Mouse (Mus musculus): ENCODE measurements around the gene Olfr922.

The Olfr922 gene

DNA sequence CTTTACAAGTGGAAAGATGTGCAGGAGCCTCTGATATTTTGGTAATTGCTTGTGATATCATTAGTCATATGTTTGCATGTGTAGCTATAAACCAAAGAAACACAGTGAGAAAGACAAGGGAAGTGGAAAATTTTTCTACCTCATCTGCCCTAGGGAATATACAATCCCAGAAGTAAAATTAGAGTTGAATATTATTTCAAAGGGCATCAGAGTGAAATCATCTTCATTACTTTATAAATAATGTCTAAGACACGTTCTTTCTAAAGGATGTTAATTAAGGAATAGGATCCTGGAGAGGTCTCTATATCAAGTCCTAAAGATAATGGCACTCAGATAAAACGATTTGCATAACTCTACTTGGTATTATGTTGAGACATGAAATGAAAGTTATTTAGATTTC is at the start of gene Olfr922:
Olfr922 (plus strand) TSS at position 301 of the 400 bp plus-strand sequence.
- DNase-seq, result no peak

DNA sequence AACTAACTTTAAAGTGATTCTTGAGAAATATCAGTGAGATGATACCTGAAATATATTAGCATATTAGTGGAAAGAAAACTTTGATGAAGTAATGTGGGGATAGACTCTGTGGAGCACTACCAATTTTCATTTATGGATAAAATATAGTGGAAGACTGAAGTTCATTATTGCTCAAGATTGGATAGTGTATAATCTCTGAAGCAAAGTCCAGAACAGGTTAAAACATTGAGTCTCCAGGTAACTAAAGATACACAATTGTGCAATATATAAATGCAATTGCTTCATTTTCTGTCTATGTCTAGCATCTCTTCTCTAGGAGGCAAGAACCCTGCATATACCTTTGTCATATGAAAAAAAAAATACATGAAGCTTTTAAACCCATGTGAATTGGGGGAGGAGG is 41.6 kb upstream of the Olfr922 start, which contains the start of gene Olfr921:
Olfr921 (plus strand) TSS at position 301 of the 400 bp plus-strand sequence.
- DNase-seq, result no peak

DNA sequence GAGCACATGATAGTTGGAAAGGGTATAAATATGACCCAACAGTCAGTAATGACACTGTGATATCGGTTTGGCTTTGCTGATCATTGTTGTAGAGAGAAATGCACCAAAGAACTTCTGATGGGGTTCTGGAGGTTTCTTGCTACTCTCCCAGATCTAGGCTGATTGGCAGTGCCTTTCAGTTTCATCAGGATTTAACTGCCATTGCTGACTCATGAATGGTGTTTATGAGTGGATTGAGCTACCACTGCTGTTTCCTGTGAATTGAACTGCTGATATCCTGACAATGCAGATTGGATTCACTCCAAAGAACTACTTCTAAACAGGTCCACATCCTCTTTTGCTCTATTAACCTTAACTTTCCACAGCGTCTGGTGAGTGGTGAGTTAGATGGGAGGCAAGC is 21.7 kb upstream of the Olfr922 start:
- no peak for DNase-seq

- peak; percentile 9 for DNase-seq
Measured at GRCm38 (mm10) chr9:38805696-38806095, 8.7 kb upstream of the Olfr922 start.

- no peak for DNase-seq
Measured at GRCm38 (mm10) chr9:38815458-38815986, 1.1 kb downstream of the Olfr922 start.

DNA sequence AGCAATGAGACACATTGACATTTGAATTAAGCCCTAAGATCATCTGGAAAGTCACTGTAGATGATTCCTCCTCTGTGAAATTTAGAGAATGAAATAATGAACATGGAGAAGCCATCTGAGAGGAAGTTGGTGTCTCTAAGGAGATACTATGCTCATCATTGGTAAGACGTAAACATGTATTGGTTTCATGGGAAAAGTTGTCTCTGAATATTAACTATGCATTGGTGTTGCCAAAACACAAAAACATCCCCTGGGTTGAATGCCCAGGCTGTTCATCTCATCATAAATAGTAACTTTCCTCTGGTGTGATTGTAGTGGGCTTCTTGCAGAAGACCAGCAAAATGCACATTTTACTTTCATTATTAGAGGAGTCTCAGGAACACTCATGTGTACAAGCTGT is 11.8 kb downstream of the Olfr922 start, which contains the start of gene Olfr923:
Olfr923 (plus strand) TSS at position 301 of the 400 bp plus-strand sequence.
- no peak for DNase-seq

GRCm38 (mm10) chr9:38833027-38833426 is 18.6 kb downstream of the Olfr922 start:
- no peak for DNase-seq

DNA sequence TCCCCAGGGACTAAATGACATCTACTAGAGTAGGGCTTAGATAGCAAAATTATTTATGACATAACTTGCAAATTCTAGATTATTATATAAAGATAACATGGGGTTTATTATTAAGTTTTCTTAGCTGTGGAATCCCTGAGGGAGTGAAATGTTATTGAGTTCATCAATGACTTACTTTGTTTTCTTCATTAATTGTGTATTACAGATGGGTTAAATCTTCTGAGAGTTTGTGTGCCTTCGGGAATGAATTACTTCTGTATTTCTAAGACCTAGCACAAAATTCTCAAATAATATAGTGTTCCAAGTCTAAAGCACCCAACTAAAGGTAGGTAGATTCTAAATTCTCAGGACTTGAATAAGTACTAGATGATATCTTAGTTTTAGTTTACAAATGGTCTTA is 29.7 kb downstream of the Olfr922 start, which contains the start of gene Olfr924:
Olfr924 (plus strand) TSS at position 301 of the 400 bp plus-strand sequence.
- no peak for DNase-seq

GRCm38 (mm10) chr9:38854760-38855159 is 40.3 kb downstream of the Olfr922 start, which contains the start of gene Olfr26:
Gene Olfr26 (plus strand): TSS chr9:38855060.
- DNase-seq, result no peak
